Mouse (Mus musculus) heart, embryonic 10.5 days (tissue): ENCODE results near the gene Trim24. TPM values are rescaled to one million over a fixed set of nuclear protein-coding genes. Genes with fewer than 3 reads are reported as not detected.

Source experiments
- DNase-seq: peaks from one replicate; pipeline ENCODE4 v3.0.0-alpha.2; 2017; ENCODE audit warnings: low spot score
- H3K27ac ChIP-seq: fragments of 300-500 bp; sonication (generic); 2 replicates; pipeline ENCODE4 v1.5.1; 2016; ENCODE audit warnings: mild to moderate bottlenecking
- H3K27me3 ChIP-seq: fragments of 300-500 bp; sonication (generic); 2 replicates; pipeline ENCODE4 v1.6.1; 2016; ENCODE audit warnings: mild to moderate bottlenecking; ENCODE audit not compliant: poor library complexity, insufficient read depth, severe bottlenecking
- H3K36me3 ChIP-seq: fragments of 300-500 bp; sonication (generic); 2 replicates; pipeline ENCODE4 v1.6.1; 2016; ENCODE audit warnings: mild to moderate bottlenecking, moderate library complexity
- H3K4me1 ChIP-seq: fragments of 300-500 bp; sonication (generic); 2 replicates; pipeline ENCODE4 v1.6.1; 2016; ENCODE audit warnings: mild to moderate bottlenecking
- H3K4me3 ChIP-seq: fragments of 300-500 bp; sonication (generic); 2 replicates; pipeline ENCODE4 v1.5.1; 2016; ENCODE audit warnings: mild to moderate bottlenecking, moderate library complexity
- H3K9me3 ChIP-seq: fragments of 300-500 bp; sonication (generic); 2 replicates; pipeline ENCODE4 v1.6.1; 2016; ENCODE audit warnings: mild to moderate bottlenecking, moderate library complexity
- WGBS: fragments of 180-500 bp; shearing (Covaris S2); methylation state at CpG from one replicate; pipeline ENCODE4 v1.1.7; 2016; 5-methylcytosine and 5-hydroxymethylcytosine counted together
- polyA plus RNA-seq: library from polyadenylated mRNA; unstranded; fragments of >200 nt; fragmentation: Nextera tagmentation; extraction: Ambion mirVana; gene quantifications from 2 replicates; pipeline ENCODE4 v1.2.1, GENCODE M21; 2016

Gene Trim24
- polyA plus RNA-seq, 1 experiment from 2014 or later, result 15.4 TPM

DNA sequence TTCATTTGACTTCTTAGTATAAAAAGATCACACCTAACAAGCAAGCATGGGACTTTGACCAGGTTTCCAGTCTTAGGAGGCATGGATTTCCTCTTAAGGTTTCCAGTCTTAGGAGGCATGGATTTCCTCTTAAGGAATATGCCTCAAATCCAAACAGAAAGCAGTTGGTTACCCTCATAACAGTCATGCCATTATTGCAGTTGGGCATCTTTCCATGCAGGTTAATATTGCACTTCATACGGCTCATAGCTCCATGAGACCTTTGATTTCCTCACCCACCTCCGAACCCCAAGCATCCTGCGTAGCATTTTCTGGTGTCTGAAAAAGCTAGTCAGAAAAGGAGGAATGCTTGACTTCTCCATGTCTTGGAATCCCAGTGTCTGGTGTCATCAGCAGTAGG is 10.0 kb downstream of the Trim24 start:
- no peaks in the 10 kb centered on the region for H3K27me3 ChIP-seq
- peaks cover 11% of the 10 kb centered on the region; the same call in 1 of the 2 replicates for H3K9me3 ChIP-seq
- no peak overlapping the region for H3K4me3 ChIP-seq
- no peaks in the 10 kb centered on the region for H3K4me1 ChIP-seq
- 98% methylated on average over 3 of the region's 3 CpGs for WGBS
- no peak for DNase-seq
- peaks cover 56% of the 10 kb centered on the region for H3K36me3 ChIP-seq
- H3K27ac ChIP-seq, result no peak overlapping the region

DNA sequence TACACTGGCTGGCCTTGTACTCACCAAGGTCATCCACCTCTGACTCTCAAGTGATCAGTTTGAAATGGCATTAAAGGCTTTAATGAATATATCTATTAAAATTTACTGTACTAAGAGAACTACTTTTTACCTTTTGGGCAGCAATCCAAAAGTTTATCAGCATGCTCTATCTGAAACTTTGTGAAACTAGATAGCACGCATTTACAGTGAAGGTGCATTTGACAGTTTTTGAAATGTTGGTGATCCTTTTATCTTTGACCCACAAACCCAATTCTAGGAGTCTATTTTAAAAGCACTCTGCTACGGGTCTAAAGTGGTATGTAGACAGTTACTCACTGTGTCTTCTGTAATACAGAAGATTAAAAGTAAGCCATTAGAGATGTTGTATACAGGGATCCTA is 23.0 kb downstream of the Trim24 start:
- Histone ChIP-seq H3K4me3 (no peak overlapping the region), H3K9me3 (no peaks in the 10 kb centered on the region), H3K27ac (no peak overlapping the region), H3K4me1 (peaks cover 5% of the 10 kb centered on the region; the same call in 1 of the 2 replicates), H3K36me3 (peaks cover 6% of the 10 kb centered on the region), H3K27me3 (no peaks in the 10 kb centered on the region)
- no peak for DNase-seq
- 72% methylated on average over 2 of the region's 2 CpGs for WGBS

DNA sequence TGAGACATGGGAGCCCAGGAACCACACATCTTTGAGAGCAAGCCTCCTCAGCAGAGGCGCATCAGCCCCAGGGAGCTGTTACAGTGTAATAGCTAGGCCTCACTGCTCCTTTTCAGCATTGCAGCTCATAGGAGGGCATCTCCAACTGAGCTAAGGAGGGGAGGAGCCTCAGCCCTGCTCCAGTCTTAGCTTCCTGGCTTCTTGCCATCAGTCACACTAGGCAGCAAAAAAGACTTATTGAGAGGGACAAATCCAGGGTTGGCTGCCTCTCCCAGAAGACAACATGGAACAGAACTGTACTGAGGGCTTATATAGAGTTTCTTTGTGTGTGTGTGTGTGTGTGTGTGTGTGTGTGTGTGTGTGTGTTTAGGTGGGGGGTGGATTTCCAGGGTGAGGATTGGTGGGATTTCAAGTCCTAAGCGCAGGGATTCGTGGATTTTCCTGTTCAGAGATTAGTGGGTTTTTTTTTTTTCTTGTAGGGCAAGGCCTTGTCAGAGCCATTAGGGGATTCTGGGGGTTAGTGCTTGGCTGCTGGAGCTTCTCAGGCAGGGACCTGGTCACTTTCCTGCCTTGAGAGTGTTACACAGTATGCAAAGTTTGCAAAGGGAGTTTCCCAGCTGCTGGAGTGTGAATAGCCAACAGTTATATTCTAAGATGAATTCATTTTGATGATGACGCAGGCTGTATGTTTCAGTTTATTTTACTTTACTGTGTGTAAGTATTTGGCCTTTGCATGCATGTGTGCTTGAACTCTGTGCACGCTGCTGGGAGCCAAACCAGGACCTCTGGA is 25.2 kb downstream of the Trim24 start:
- no peaks in the 10 kb centered on the region for H3K9me3 ChIP-seq
- peaks cover 5% of the 10 kb centered on the region; the same call in 1 of the 2 replicates for H3K4me1 ChIP-seq
- no peak overlapping the region for H3K4me3 ChIP-seq
- peaks cover 6% of the 10 kb centered on the region for H3K36me3 ChIP-seq
- no peak for DNase-seq
- whole genome bisulfite sequencing, result 86% methylated on average over 5 of the region's 5 CpGs
- peak overlapping the region; percentile 13; the same call in 1 of the 2 replicates for H3K27ac ChIP-seq
- no peaks in the 10 kb centered on the region for H3K27me3 ChIP-seq

DNA sequence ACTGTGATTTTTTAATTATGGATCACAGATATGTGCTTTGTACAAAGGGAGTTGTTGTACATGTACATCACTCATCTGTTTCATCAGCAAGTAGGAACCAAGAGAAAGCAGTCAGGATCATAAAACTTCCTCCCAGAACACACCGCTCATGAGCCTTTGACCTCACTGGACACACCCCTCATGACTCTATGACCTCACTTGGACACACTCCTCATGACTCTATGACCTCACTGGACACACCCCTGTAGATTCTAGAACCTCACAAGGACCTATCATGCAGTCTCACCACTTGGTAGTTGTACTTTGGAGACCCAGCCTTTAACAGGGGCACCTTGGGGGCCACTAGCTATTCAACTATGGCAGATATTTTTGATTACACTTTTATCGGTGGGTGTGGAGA is 29.6 kb downstream of the Trim24 start:
- no peaks in the 10 kb centered on the region for H3K27me3 ChIP-seq
- no peak overlapping the region for H3K4me3 ChIP-seq
- no peak for DNase-seq
- no peaks in the 10 kb centered on the region for H3K9me3 ChIP-seq
- 95% methylated on average over 2 of the region's 2 CpGs for WGBS
- H3K4me1 ChIP-seq, result peaks cover 5% of the 10 kb centered on the region; the same call in 1 of the 2 replicates
- H3K36me3 ChIP-seq, result peaks cover 15% of the 10 kb centered on the region
- H3K27ac ChIP-seq, result no peak overlapping the region

- H3K4me3 ChIP-seq, result no peak overlapping the region
- WGBS, result 84% methylated on average over 2 of the region's 2 CpGs
- no peak for DNase-seq
- H3K36me3 ChIP-seq, result peaks cover 31% of the 10 kb centered on the region
- no peaks in the 10 kb centered on the region for H3K4me1 ChIP-seq
- H3K27ac ChIP-seq, result no peak overlapping the region
- H3K9me3 ChIP-seq, result no peaks in the 10 kb centered on the region
- no peaks in the 10 kb centered on the region for H3K27me3 ChIP-seq
Measured at GRCm38 (mm10) chr6:37901791-37902190, 31.2 kb downstream of the Trim24 start.

- no peak overlapping the region for H3K27ac ChIP-seq
- no peak for DNase-seq
- H3K36me3 ChIP-seq, result peaks cover 41% of the 10 kb centered on the region
- WGBS, result 79% methylated on average over 1 of the region's 1 CpGs
- no peaks in the 10 kb centered on the region for H3K9me3 ChIP-seq
- no peaks in the 10 kb centered on the region for H3K4me1 ChIP-seq
- no peak overlapping the region for H3K4me3 ChIP-seq
- H3K27me3 ChIP-seq, result no peaks in the 10 kb centered on the region
Measured at GRCm38 (mm10) chr6:37903810-37904209, 33.2 kb downstream of the Trim24 start.

DNA sequence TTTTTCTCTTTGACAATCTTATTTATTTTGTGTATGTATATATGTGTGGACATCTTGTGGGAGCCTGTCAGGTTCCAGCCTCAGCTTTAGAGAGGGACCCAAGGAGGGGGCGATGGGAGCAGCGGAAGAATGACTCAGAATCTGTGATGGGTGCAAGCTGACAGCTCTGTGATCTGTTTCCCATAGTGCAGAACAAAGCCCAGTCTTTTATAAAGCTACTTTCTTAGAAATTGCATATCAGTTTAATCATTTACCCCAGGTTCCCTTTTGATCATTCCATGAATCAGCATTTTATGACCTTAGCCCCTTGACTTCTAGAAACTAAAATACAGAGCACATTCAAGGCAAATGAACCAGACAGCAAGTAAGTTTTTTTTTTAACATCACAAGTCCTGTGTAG is 42.9 kb downstream of the Trim24 start:
- H3K27me3 ChIP-seq, result no peaks in the 10 kb centered on the region
- H3K4me1 ChIP-seq, result no peaks in the 10 kb centered on the region
- WGBS, result 92% methylated on average over 2 of the region's 2 CpGs
- DNase-seq, result no peak
- H3K9me3 ChIP-seq, result no peaks in the 10 kb centered on the region
- no peak overlapping the region for H3K27ac ChIP-seq
- H3K36me3 ChIP-seq, result peaks cover 50% of the 10 kb centered on the region
- no peak overlapping the region for H3K4me3 ChIP-seq

DNA sequence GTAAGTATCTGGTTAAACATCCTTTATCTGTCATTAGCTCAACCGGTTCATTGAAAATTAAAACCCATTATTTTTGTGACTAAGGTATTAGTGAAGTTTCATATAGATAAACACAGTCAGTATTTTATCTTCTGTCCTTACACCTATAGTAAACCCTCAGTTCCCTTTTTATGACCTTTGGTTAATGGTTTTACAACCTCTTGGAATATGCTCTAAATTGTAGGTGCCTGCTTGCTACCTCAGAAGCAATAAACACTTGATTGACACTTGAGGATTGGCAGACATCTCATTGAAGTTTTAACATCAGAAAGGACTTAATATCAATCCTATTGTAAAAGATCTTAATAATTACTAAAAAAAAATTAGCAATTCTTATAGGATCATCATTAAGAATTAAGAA is 54.5 kb downstream of the Trim24 start:
- Histone ChIP-seq H3K4me1 (no peaks in the 10 kb centered on the region), H3K4me3 (no peak overlapping the region), H3K9me3 (no peaks in the 10 kb centered on the region), H3K27me3 (no peaks in the 10 kb centered on the region), H3K27ac (no peak overlapping the region), H3K36me3 (peaks cover 52% of the 10 kb centered on the region)
- 91% methylated on average over 1 of the region's 1 CpGs for WGBS
- no peak for DNase-seq

DNA sequence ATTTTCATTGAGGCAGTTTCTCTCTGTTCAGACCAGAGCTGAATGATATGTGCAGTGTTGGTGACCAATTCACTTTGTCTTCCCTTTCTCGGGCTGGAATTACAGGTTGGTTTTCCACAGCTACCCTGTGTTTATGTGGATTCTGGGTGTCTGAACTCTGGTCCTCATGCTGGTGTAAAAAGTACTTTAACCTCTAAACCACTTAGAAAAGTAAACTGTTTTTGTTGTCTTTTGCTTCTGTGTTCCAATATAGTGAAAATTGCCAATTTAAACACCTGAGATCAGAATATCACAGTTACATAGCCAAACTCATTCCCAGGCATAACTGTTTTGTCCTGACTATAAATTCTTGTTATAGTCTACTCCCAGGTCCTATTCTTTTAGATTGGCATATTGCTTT is 56.1 kb downstream of the Trim24 start:
- Histone ChIP-seq H3K36me3 (peaks cover 56% of the 10 kb centered on the region), H3K4me3 (no peak overlapping the region), H3K9me3 (no peaks in the 10 kb centered on the region), H3K27me3 (no peaks in the 10 kb centered on the region), H3K4me1 (no peaks in the 10 kb centered on the region), H3K27ac (no peak overlapping the region)
- DNase-seq, result no peak
- 95% methylated on average over 1 of the region's 1 CpGs for WGBS

DNA sequence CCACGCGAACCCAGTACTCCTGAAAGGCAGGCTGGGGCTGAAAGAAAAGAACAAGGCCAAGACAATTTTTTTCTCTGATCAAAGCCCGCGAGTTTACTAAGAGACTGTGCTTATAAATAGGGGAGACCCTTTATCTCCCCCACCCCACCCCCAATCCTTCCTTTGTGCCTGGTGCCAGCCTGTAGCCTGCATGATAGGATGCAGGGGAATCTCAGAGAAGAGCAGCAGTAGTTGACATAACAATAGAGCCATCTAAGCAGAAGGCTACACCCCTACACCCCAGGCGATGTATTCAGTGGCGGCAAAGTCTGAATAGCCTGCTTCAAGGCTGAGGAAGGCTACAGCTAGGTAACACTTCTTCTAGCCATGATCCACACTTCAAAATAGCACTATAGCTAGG is 65.9 kb downstream of the Trim24 start:
- 63% methylated on average over 6 of the region's 6 CpGs for WGBS
- Histone ChIP-seq H3K27me3 (no peaks in the 10 kb centered on the region), H3K9me3 (no peaks in the 10 kb centered on the region), H3K36me3 (peaks cover 39% of the 10 kb centered on the region), H3K4me3 (no peak overlapping the region), H3K4me1 (peaks cover 7% of the 10 kb centered on the region), H3K27ac (no peak overlapping the region)
- DNase-seq, result no peak

- 89% methylated on average over 6 of the region's 6 CpGs for WGBS
- H3K4me1 ChIP-seq, result no peaks in the 10 kb centered on the region
- H3K4me3 ChIP-seq, result no peak overlapping the region
- no peak for DNase-seq
- H3K27ac ChIP-seq, result no peak overlapping the region
- H3K36me3 ChIP-seq, result peaks cover 66% of the 10 kb centered on the region
- no peaks in the 10 kb centered on the region for H3K27me3 ChIP-seq
- no peaks in the 10 kb centered on the region for H3K9me3 ChIP-seq
Measured at GRCm38 (mm10) chr6:37951306-37951705, 80.7 kb downstream of the Trim24 start.

GRCm38 (mm10) chr6:37967386-37967785 is 96.8 kb downstream of the Trim24 start:
- H3K36me3 ChIP-seq, result peaks cover 61% of the 10 kb centered on the region
- WGBS, result 88% methylated on average over 4 of the region's 4 CpGs

DNA sequence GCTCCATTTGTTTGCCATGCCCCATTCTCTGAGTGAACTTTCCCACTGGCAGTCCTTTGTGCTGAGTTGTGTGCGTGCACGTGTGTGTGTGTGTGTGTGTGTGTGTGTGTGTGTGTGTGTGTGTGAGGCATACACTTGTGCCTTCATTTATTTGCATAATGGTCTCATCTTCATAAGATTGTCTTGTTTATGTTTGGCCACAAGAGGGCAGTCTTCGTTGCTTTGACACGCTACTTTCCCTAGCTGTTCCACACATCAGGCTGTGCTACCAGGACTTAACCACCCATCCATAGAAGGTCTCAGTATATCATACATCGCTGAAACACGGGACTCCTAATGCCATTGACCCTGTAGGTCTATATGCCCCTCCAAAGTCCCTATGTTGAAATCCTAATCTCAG is 136.8 kb downstream of the Trim24 start:
- H3K27ac ChIP-seq, result no peak overlapping the region
- no peak overlapping the region for H3K4me3 ChIP-seq
- no peaks in the 10 kb centered on the region for H3K36me3 ChIP-seq
- no peaks in the 10 kb centered on the region for H3K9me3 ChIP-seq
- no peaks in the 10 kb centered on the region for H3K4me1 ChIP-seq
- peak; percentile 78 for DNase-seq
- WGBS, result 10% methylated on average over 6 of the region's 6 CpGs
- no peaks in the 10 kb centered on the region for H3K27me3 ChIP-seq

More at GRCm38 (mm10) chr6:37967386-37967785, 96.8 kb downstream of the Trim24 start:
- Histone ChIP-seq H3K4me3 (no peak overlapping the region), H3K27ac (no peak overlapping the region), H3K27me3 (no peaks in the 10 kb centered on the region), H3K4me1 (no peaks in the 10 kb centered on the region), H3K9me3 (no peaks in the 10 kb centered on the region)
- no peak for DNase-seq

DNA sequence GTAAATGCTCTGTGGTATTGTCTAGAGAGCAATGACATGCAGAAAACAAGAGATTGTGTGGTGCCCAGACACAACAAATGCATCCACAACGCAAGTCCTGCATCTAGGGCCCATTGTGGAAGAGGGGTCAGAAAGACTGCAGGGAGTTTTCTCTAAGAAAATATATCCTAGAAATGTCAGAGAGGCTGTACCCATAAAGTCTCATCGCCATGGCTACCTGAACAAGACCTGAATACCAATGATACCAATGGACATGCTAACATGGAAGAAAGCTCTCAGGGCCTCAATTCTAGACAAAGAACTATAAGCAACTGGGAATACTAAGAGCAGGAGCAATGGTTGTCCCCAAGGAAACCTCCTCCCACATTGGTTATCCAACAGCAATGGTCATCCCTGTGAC is 142.2 kb downstream of the Trim24 start:
- H3K9me3 ChIP-seq, result no peaks in the 10 kb centered on the region
- 88% methylated on average over 2 of the region's 2 CpGs for WGBS
- H3K27ac ChIP-seq, result no peak overlapping the region
- H3K4me1 ChIP-seq, result no peaks in the 10 kb centered on the region
- no peak for DNase-seq
- H3K4me3 ChIP-seq, result no peak overlapping the region
- no peaks in the 10 kb centered on the region for H3K36me3 ChIP-seq
- no peaks in the 10 kb centered on the region for H3K27me3 ChIP-seq
